Mouse (Mus musculus): ENCODE measurements around the gene Tmpo. TPM values are rescaled to one million over a fixed set of nuclear protein-coding genes. Genes with fewer than 3 reads are reported as not detected.

Gene Tmpo
- polyA plus RNA-seq, 1 experiment = 146 TPM

DNA sequence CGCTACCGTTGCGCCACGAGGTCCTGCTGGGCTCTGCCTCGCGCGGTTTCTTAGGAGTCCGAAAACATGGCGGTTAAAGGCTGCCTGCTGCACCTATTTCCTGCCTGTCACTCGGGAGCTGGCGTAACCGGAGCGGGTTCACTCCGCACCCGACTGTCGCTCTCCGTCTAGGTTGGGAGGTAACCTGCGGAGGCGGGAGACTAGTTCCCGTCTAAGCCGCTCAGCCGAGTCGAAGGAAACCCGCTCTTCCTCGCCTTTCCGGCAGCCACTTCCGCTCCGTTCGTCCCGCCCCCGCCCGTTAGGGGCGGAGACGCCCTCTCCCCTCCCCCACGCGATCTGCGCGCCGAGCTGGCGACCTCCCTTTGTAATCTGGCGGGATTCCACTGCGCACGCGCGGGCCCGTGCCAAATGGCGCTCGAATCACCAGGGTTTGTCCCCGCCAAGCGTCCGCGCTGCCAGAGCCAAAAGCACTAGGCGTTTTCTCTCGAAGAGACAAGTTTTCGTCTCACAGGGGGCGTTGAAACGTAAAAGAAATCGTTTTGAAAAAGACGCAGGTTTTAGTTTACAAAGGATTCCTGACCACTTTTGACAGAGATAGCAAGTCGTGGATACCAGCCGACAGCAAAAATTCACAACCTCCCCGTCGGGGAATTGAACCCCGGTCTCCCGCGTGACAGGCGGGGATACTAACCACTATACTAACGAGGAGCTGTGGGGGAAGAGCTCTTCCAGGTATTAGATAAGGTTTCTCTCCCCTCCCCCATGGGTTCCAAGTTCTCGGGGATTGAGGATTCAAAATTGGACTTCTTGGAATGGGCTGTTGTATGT, 560 bp upstream of the Tmpo start:
- WGBS = under 1% methylated on average over 69 of the region's 69 CpGs
- Histone ChIP-seq H3K4me1 (replicated peaks; ENCODE audit: control insufficient read depth, insufficient read depth, low read length) (peaks cover 20% of the 10 kb centered on the region), H3K27ac (ENCODE audit: control insufficient read depth, insufficient read depth, low read length) (peak overlapping the region; percentile 88), H3K36me3 (ENCODE audit: control insufficient read depth, insufficient read depth, low read length) (no peaks in the 10 kb centered on the region), H3K4me3 (ENCODE audit: control insufficient read depth, insufficient read depth, low read length) (peak overlapping the region; percentile 51), H3K27me3 (ENCODE audit: control insufficient read depth, insufficient read depth, low read length) (no peaks in the 10 kb centered on the region)
- TF ChIP-seq POLR2A (IDR thresholded peaks at IDR 0.05; ENCODE audit: control insufficient read depth, extremely low read depth, insufficient read depth, low read length, poor library complexity) = peak; percentile 93
- TF ChIP-seq CTCF (IDR thresholded peaks at IDR 0.05; ENCODE audit: borderline replicate concordance, control insufficient read depth, extremely low read depth, insufficient read depth, low read length, poor library complexity) = peak; percentile 58; the same call in 1 of the 2 replicates
- DNase-seq = peak; percentile 98

- no peak overlapping the region for H3K27ac ChIP-seq (ENCODE audit: control insufficient read depth, insufficient read depth, low read length)
- no peak overlapping the region for H3K4me3 ChIP-seq (ENCODE audit: control insufficient read depth, insufficient read depth, low read length)
- TF ChIP-seq POLR2A (IDR thresholded peaks at IDR 0.05; ENCODE audit: control insufficient read depth, extremely low read depth, insufficient read depth, low read length, poor library complexity) (no peak), CTCF (IDR thresholded peaks at IDR 0.05; ENCODE audit: borderline replicate concordance, control insufficient read depth, extremely low read depth, insufficient read depth, low read length, poor library complexity) (no peak)
- peaks cover 20% of the 10 kb centered on the region for H3K4me1 ChIP-seq (replicated peaks; ENCODE audit: control insufficient read depth, insufficient read depth, low read length)
- WGBS = 77% methylated on average over 7 of the region's 7 CpGs
- no peaks in the 10 kb centered on the region for H3K36me3 ChIP-seq (ENCODE audit: control insufficient read depth, insufficient read depth, low read length)
- no peaks in the 10 kb centered on the region for H3K27me3 ChIP-seq (ENCODE audit: control insufficient read depth, insufficient read depth, low read length)
- no peak for DNase-seq
These were observed 814 bp downstream of the Tmpo start for GRCm38 (mm10) chr10:91180301-91180700.

GRCm38 (mm10) chr10:91179834-91180233, 1.3 kb downstream of the Tmpo start:
- no peak for DNase-seq
- H3K27me3 ChIP-seq (ENCODE audit: control insufficient read depth, insufficient read depth, low read length) = no peaks in the 10 kb centered on the region
- H3K4me3 ChIP-seq (ENCODE audit: control insufficient read depth, insufficient read depth, low read length) = no peak overlapping the region

GRCm38 (mm10) chr10:91177201-91177600, 3.9 kb downstream of the Tmpo start:
- H3K4me3 ChIP-seq (ENCODE audit: control insufficient read depth, insufficient read depth, low read length) = no peak overlapping the region
- no peak for DNase-seq
- peaks cover 16% of the 10 kb centered on the region for H3K4me1 ChIP-seq (replicated peaks; ENCODE audit: control insufficient read depth, insufficient read depth, low read length)
- no peak for TF ChIP-seq CTCF (IDR thresholded peaks at IDR 0.05; ENCODE audit: borderline replicate concordance, control insufficient read depth, extremely low read depth, insufficient read depth, low read length, poor library complexity)
- H3K27ac ChIP-seq (ENCODE audit: control insufficient read depth, insufficient read depth, low read length) = no peak overlapping the region
- no peaks in the 10 kb centered on the region for H3K36me3 ChIP-seq (ENCODE audit: control insufficient read depth, insufficient read depth, low read length)
- no peaks in the 10 kb centered on the region for H3K27me3 ChIP-seq (ENCODE audit: control insufficient read depth, insufficient read depth, low read length)
- 45% methylated on average over 4 of the region's 4 CpGs for WGBS

More at GRCm38 (mm10) chr10:91179834-91180233, 1.3 kb downstream of the Tmpo start:
- H3K27ac ChIP-seq (ENCODE audit: control insufficient read depth, insufficient read depth, low read length) = no peak overlapping the region
- WGBS = 31% methylated on average over 2 of the region's 2 CpGs
- TF ChIP-seq POLR2A (IDR thresholded peaks at IDR 0.05; ENCODE audit: control insufficient read depth, extremely low read depth, insufficient read depth, low read length, poor library complexity) (no peak), CTCF (IDR thresholded peaks at IDR 0.05; ENCODE audit: borderline replicate concordance, control insufficient read depth, extremely low read depth, insufficient read depth, low read length, poor library complexity) (no peak)
- H3K4me1 ChIP-seq (replicated peaks; ENCODE audit: control insufficient read depth, insufficient read depth, low read length) = peaks cover 20% of the 10 kb centered on the region
- H3K36me3 ChIP-seq (ENCODE audit: control insufficient read depth, insufficient read depth, low read length) = no peaks in the 10 kb centered on the region

GRCm38 (mm10) chr10:91172329-91173100, 8.6 kb downstream of the Tmpo start:
- Histone ChIP-seq H3K27ac (ENCODE audit: control insufficient read depth, insufficient read depth, low read length) (no peak overlapping the region; the same call in 1 of the 2 replicates), H3K27me3 (ENCODE audit: control insufficient read depth, insufficient read depth, low read length) (no peaks in the 10 kb centered on the region), H3K36me3 (ENCODE audit: control insufficient read depth, insufficient read depth, low read length) (no peaks in the 10 kb centered on the region), H3K4me1 (replicated peaks; ENCODE audit: control insufficient read depth, insufficient read depth, low read length) (peaks cover 14% of the 10 kb centered on the region), H3K4me3 (ENCODE audit: control insufficient read depth, insufficient read depth, low read length) (no peak overlapping the region)
- DNase-seq = no peak
- TF ChIP-seq CTCF (IDR thresholded peaks at IDR 0.05; ENCODE audit: borderline replicate concordance, control insufficient read depth, extremely low read depth, insufficient read depth, low read length, poor library complexity) (no peak), POLR2A (IDR thresholded peaks at IDR 0.05; ENCODE audit: control insufficient read depth, extremely low read depth, insufficient read depth, low read length, poor library complexity) (no peak)
- 63% methylated on average over 14 of the region's 14 CpGs for WGBS

DNA sequence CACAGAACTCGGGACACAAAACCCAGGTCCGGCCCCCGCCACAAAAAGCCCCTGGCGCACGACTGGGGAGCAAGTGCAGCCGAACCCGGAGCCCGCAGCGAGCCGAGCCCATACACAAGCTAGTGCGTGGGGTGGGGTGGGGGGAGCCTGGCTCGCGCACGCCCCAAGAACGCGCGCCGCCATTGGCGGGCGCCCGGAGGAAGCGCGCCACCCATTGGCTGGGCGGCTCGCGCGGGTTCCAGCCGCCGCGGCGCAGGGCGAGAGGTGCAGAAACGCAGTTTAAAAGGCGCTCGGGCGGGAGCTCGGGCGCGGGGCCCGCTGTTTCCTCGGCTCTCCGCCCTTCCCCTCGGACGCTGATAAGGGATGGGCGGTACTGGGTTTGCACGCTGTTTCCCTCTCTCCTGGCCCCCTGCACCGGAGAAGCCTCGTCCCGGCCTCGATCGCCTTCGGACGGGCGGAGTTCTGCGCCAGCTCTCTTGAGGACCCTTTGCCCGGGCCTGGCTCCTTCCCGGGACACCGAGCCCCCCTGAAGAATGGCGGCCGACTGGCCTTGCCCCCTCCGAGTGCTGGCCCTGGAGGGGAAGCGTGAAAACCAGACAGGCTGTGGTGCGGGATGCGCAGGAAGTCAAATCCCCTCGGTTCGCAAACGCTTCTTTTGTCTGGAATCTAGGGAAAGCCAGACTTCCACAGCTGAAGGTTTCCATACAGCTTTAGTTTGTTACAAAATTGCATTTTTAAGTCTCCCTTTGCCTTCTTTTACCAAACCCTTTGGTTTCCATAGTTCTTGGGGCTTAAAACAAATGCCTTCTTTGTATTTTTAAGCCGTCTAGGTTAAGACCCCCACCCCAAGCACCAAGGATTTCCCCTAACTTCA, 9.4 kb downstream of the Tmpo start:
- Histone ChIP-seq H3K36me3 (ENCODE audit: control insufficient read depth, insufficient read depth, low read length) (no peaks in the 10 kb centered on the region), H3K27me3 (ENCODE audit: control insufficient read depth, insufficient read depth, low read length) (no peaks in the 10 kb centered on the region), H3K4me1 (replicated peaks; ENCODE audit: control insufficient read depth, insufficient read depth, low read length) (peaks cover 12% of the 10 kb centered on the region), H3K27ac (ENCODE audit: control insufficient read depth, insufficient read depth, low read length) (peak overlapping the region; percentile 90), H3K4me3 (ENCODE audit: control insufficient read depth, insufficient read depth, low read length) (peak overlapping the region; percentile 93)
- WGBS = under 1% methylated on average over 68 of the region's 68 CpGs
- peak; percentile 95 for DNase-seq
- peak; percentile 98 for TF ChIP-seq POLR2A (IDR thresholded peaks at IDR 0.05; ENCODE audit: control insufficient read depth, extremely low read depth, insufficient read depth, low read length, poor library complexity)
- TF ChIP-seq CTCF (IDR thresholded peaks at IDR 0.05; ENCODE audit: borderline replicate concordance, control insufficient read depth, extremely low read depth, insufficient read depth, low read length, poor library complexity) = no peak
